Mouse (Mus musculus): ENCODE measurements around the gene Apoa4.

DNA sequence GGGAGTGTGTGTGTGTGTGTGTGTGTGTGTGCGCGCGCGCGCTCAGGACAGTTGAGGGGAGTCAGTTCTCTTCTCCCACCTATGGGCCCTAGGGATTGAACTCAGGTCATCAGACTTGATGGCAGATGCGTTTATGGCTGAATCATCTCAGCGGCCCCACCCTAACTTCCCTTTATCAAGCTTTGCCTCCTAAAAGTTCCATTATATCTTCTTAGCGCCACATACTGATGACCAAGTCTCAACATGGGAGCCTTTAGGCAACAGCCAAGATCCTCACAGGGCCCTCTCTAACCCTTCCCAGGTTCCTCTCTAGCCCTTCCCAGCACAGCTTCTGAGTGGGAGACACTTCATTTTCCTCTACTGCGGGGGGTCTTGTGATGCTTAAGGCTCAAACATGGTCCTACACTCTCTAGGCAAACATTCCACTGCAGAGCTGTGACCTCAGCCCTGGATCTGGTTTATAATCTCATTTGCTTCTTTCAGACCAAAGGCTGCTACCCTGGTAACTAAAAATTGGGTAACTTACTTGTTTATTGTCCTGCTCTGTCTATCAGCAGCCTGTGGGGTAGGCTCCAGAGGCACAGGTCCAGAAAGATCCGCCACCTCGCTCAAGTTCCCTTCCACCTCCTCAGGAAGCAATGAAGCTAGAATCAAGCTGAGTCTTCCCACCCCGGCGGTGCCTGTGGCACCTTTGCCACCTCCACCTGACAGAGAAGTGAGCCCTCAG is 23.6 kb upstream of the Apoa4 start:
- TF ChIP-seq CTCF (IDR thresholded peaks at IDR 0.05; ENCODE audit: extremely low read depth, insufficient read length, insufficient replicate concordance, low read depth, low read length) (no peak), POLR2A (IDR thresholded peaks at IDR 0.05; ENCODE audit: low read depth, low read length) (no peak)
